Mouse (Mus musculus) liver, embryonic 14.5 days (tissue): ENCODE measurements around the gene Rnaseh2a. TPM values are rescaled to one million over a fixed set of nuclear protein-coding genes. Genes with fewer than 3 reads are reported as not detected.
A peak's percentile ranks its signal among the peaks of the same experiment; 100 is the strongest.

ENCODE experiments used
- ATAC-seq: fragments of 200-750 bp; cut with Nextera tagmentation; 2 replicates; pipeline ENCODE4 v1.8.0; 2017; ENCODE audit warnings: moderate number of reproducible peaks, mild to moderate bottlenecking, moderate library complexity; ENCODE audit not compliant: insufficient read depth
- DNase-seq, 3 experiments: peaks; one replicate each; pipeline ENCODE4 v3.0.0-alpha.2; 2012 to 2013; ENCODE audit warnings: low read depth in 3 of 3, low spot score in 3 of 3
- H3K27ac ChIP-seq: fragments of 300-500 bp; sonication (generic); 2 replicates; pipeline ENCODE4 v1.5.1; 2014; ENCODE audit warnings: moderate library complexity, mild to moderate bottlenecking, control low read depth, inconsistent platforms
- H3K27me3 ChIP-seq: fragments of 300-500 bp; sonication (generic); 2 replicates; pipeline ENCODE4 v1.6.1; 2014; ENCODE audit warnings: mild to moderate bottlenecking, low read length, moderate library complexity; ENCODE audit not compliant: control insufficient read depth, insufficient read depth
- H3K36me3 ChIP-seq: fragments of 300-500 bp; sonication (generic); replicated peaks from 2 replicates; pipeline ENCODE4 v1.6.1; 2014; ENCODE audit warnings: low read depth; ENCODE audit not compliant: control insufficient read depth, insufficient read depth
- H3K4me1 ChIP-seq, 2 experiments: fragments of 200-500 bp in 1 of 2; fragments of 300-500 bp in 1 of 2; sonication (generic) in 1 of 2; replicated peaks; 2 replicates each; pipeline ENCODE4 v1.6.1; 2012 to 2014; ENCODE audit warnings: antibody characterized with exemption in 1 of 2, inconsistent platforms in 1 of 2, low read length in 1 of 2; ENCODE audit not compliant: control insufficient read depth in 2 of 2, insufficient read depth in 2 of 2
- H3K4me2 ChIP-seq: fragments of 300-500 bp; sonication (generic); 2 replicates; pipeline ENCODE4 v1.6.1; 2014; ENCODE audit warnings: low read depth, mild to moderate bottlenecking, control low read depth, moderate library complexity
- H3K4me3 ChIP-seq, 2 experiments: fragments of 200-500 bp in 1 of 2; fragments of 300-500 bp in 1 of 2; sonication (generic) in 1 of 2; 2 replicates each; pipeline ENCODE4 v1.5.1; 2012 to 2014; ENCODE audit warnings: low read depth in 2 of 2, low read length in 2 of 2, mild to moderate bottlenecking in 2 of 2, control low read depth in 1 of 2, inconsistent platforms in 1 of 2, moderate library complexity in 1 of 2; ENCODE audit not compliant: insufficient read depth in 1 of 2
- H3K9ac ChIP-seq: fragments of 300-500 bp; sonication (generic); replicated peaks from 2 replicates; pipeline ENCODE4 v1.6.1; 2014; ENCODE audit warnings: mild to moderate bottlenecking, control low read depth, moderate library complexity
- H3K9me3 ChIP-seq: fragments of 300-500 bp; sonication (generic); 2 replicates; pipeline ENCODE4 v1.6.1; 2016; ENCODE audit warnings: low read length, mixed read lengths; ENCODE audit not compliant: control insufficient read depth
- CTCF ChIP-seq: IDR thresholded peaks from 2 replicates; pipeline ENCODE4 v1.5.1; 2016; ENCODE audit warnings: antibody characterized with exemption, low read depth, control low read depth
- EP300 ChIP-seq: IDR thresholded peaks from 2 replicates; pipeline ENCODE4 v1.6.1; 2016; ENCODE audit warnings: antibody characterized with exemption, low read depth
- WGBS: fragments of 180-500 bp; shearing (Covaris S2); extraction: QIAGEN DNeasy Blood & Tissue Kit; methylation state at CpG from one replicate; pipeline ENCODE4 v1.1.7; 2014; ENCODE audit not compliant: insufficient replicate concordance; 5-methylcytosine and 5-hydroxymethylcytosine counted together
- polyA plus RNA-seq, 2 experiments: library from polyadenylated mRNA; depleted of rRNA in 1 of 2; stranded (reverse) in 1 of 2; unstranded in 1 of 2; fragments of >200 nt; fragmentation: Nextera tagmentation in 1 of 2; extraction: Ambion mirVana in 1 of 2; gene quantifications; 2 replicates each; pipeline versions ENCODE4 v1.2.1 to v1.2.3; 2012 to 2014

Gene Rnaseh2a
- polyA plus RNA-seq, 2 experiments = 56.2 to 107 TPM

DNA sequence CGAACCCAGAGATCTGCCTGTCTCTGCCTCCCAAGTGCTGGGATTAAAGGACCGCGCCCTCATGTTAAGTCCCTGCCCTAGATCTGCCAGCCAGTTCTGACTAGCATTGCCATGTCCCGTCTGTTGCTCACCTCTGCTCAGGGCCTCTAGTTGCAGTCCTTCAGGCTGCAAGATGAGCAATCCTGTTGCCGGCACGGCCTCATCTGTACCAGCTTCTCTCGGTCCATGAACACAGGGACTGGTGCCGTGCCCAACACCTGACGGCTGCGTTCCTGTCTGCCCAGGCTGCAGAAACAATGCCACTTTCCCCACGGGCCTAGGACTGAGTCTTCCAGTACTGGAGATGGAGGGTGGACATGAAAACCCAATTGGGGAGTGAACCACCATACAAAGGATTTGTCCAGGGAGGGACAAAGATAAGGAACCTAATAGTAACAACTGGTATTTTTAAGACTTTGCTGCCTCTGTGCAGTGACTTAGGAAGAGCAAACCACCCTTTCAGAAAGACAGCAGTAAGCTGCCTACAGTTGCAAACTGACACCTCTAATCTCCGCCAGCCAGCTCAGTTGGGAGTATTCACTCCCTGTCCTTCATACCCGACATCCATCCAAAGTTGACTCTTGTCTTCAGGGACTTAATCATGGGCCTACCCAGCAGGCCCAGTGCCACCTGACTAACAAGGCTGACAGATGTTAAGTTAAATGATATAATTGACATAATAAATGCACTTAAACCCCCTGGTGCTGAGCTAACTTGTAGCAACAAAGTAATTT lies 1.8 kb downstream of the Rnaseh2a start:
- ATAC-seq (no peak), DNase-seq (no peak)
- Histone ChIP-seq H3K27ac (peak overlapping the region; percentile 97), H3K4me3 (peak overlapping the region in 1 of 2 experiments; percentile 89; a peak in 2 of 4 replicates), H3K4me2 (peak overlapping the region; percentile 95), H3K4me1 (peaks cover 39 to 48% of the 10 kb centered on the region in 2 experiments), H3K27me3 (no peaks in the 10 kb centered on the region), H3K36me3 (peaks cover 30% of the 10 kb centered on the region), H3K9me3 (no peaks in the 10 kb centered on the region), H3K9ac (peak overlapping the region; percentile 92)
- TF ChIP-seq EP300 = no peak
- TF ChIP-seq CTCF = no peak
- WGBS = 81% methylated on average over 13 of the region's 13 CpGs

GRCm38 (mm10) chr8:84966603-84967002 lies 3.0 kb downstream of the Rnaseh2a start:
- Histone ChIP-seq H3K27me3 (no peaks in the 10 kb centered on the region), H3K36me3 (peaks cover 29% of the 10 kb centered on the region), H3K9me3 (no peaks in the 10 kb centered on the region), H3K4me1 (peaks cover 28 to 40% of the 10 kb centered on the region in 2 experiments), H3K27ac (peak overlapping the region; percentile 88), H3K4me2 (peak overlapping the region; percentile 95), H3K4me3 (peak overlapping the region; percentile 14 to 91), H3K9ac (peak overlapping the region; percentile 63)
- TF ChIP-seq EP300 (no peak), CTCF (no peak)
- DNase-seq (no peak), ATAC-seq (no peak)
- 16% methylated on average over 3 of the region's 3 CpGs for WGBS

DNA sequence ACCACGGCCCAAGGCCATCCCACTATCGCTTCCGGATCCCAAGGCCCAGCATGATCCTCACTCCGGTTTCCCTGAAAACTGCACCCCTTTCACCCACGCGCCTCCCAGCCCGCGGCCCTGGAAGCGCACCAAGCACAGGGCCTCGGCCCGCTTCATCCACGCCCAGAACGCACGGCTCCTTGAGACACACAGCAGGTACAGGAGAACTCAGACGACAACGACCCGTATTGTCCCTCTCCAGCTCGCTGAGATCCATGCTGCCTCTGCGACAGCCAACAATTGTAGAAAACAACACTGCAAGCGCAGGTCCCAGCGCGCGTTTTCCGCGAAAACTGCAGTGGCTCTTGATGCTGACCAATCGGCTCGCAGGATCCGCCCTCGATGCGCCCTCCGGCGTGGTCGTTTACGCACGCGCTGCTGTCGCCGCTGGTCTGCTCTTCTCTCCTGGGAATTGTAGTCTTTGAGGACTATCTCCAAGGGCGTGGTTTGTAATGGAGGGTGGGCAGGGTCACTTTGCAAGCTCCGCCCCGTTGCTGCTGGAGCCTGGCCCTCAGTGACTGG lies 3.8 kb downstream of the Rnaseh2a start:
- under 1% methylated on average over 41 of the region's 41 CpGs for WGBS
- H3K36me3 ChIP-seq = peaks cover 29% of the 10 kb centered on the region
- H3K27me3 ChIP-seq = no peaks in the 10 kb centered on the region
- ATAC-seq = peak; percentile 75
- H3K9ac ChIP-seq = peak overlapping the region; percentile 86
- peak; percentile 10; the same call in 1 of the 2 replicates for TF ChIP-seq CTCF
- TF ChIP-seq EP300 = no peak
- peak overlapping the region; percentile 84 to 91 for H3K4me3 ChIP-seq
- peaks cover 28 to 36% of the 10 kb centered on the region in 2 experiments for H3K4me1 ChIP-seq
- peak overlapping the region; percentile 88 for H3K27ac ChIP-seq
- H3K4me2 ChIP-seq = peak overlapping the region; percentile 95
- peak; percentile 95 to 96 (median 95) for DNase-seq
- no peaks in the 10 kb centered on the region for H3K9me3 ChIP-seq

DNA sequence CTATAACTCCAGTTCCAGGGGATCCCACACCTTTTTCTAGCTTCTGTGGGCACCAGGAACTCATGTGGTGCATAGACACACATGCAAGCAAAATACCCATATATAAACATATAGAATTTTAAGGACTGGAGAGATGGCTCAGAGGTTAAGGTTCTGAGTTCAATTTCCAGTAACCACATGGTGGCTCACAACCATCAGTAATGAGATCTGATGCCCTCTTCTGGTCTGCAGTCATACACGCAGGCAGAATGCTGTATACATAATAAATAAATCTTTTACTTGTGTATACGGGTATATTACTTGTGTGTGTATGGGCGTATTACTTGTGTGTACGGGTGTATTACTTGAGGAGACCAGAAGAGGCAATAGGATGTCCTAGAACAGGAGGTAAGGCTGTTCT lies 5.6 kb downstream of the Rnaseh2a start:
- ATAC-seq = no peak
- Histone ChIP-seq H3K27ac (no peak overlapping the region), H3K27me3 (no peaks in the 10 kb centered on the region), H3K36me3 (peaks cover 30% of the 10 kb centered on the region), H3K9ac (no peak overlapping the region), H3K4me2 (peak overlapping the region; percentile 95), H3K9me3 (no peaks in the 10 kb centered on the region), H3K4me1 (peaks cover 28 to 36% of the 10 kb centered on the region in 2 experiments), H3K4me3 (no peak overlapping the region)
- DNase-seq = no peak
- peak; percentile 53 for TF ChIP-seq CTCF
- TF ChIP-seq EP300 = no peak
- 65% methylated on average over 4 of the region's 4 CpGs for WGBS

- Histone ChIP-seq H3K4me1 (peaks cover 0 to 6% of the 10 kb centered on the region in 2 experiments), H3K36me3 (peaks cover 43% of the 10 kb centered on the region), H3K9me3 (no peaks in the 10 kb centered on the region), H3K27me3 (no peaks in the 10 kb centered on the region), H3K4me2 (no peak overlapping the region), H3K4me3 (no peak overlapping the region), H3K27ac (no peak overlapping the region), H3K9ac (no peak overlapping the region)
- DNase-seq (no peak), ATAC-seq (no peak)
- WGBS = 79% methylated on average over 7 of the region's 7 CpGs
- TF ChIP-seq CTCF (no peak), EP300 (no peak)
Observed at GRCm38 (mm10) chr8:84959811-84960210, 9.8 kb downstream of the Rnaseh2a start.
